Mouse (Mus musculus): Measurements from ENCODE around the gene Ip6k1. TPM values are rescaled to one million over a fixed set of nuclear protein-coding genes. Genes with fewer than 3 reads are reported as not detected.

The Ip6k1 gene
- polyA plus RNA-seq, 1 experiment = 78.9 TPM

GRCm38 (mm10) chr9:107962916-107963315 lies 39.4 kb upstream of the Ip6k1 start:
- 97% methylated on average over 9 of the region's 9 CpGs for WGBS
- no peak overlapping the region for H3K27ac ChIP-seq (ENCODE audit: insufficient read depth, low read depth, low read length)
- no peak for DNase-seq
- H3K4me1 ChIP-seq (ENCODE audit: control insufficient read depth, insufficient read depth, low read length) = no peaks in the 10 kb centered on the region
- TF ChIP-seq CTCF (conservative IDR thresholded peaks at IDR 0.05; ENCODE audit: insufficient read depth, insufficient read length, low read depth, low read length) (no peak), POLR2A (IDR thresholded peaks at IDR 0.05; ENCODE audit: low read depth, low read length) (no peak)
- no peak overlapping the region for H3K4me3 ChIP-seq (ENCODE audit: insufficient read depth, low read depth, low read length)
- no peaks in the 10 kb centered on the region for H3K36me3 ChIP-seq (ENCODE audit: control insufficient read depth, insufficient read depth, low read length)
- no peaks in the 10 kb centered on the region for H3K27me3 ChIP-seq (replicated peaks; ENCODE audit: control insufficient read depth, insufficient read depth, low read length)

DNA sequence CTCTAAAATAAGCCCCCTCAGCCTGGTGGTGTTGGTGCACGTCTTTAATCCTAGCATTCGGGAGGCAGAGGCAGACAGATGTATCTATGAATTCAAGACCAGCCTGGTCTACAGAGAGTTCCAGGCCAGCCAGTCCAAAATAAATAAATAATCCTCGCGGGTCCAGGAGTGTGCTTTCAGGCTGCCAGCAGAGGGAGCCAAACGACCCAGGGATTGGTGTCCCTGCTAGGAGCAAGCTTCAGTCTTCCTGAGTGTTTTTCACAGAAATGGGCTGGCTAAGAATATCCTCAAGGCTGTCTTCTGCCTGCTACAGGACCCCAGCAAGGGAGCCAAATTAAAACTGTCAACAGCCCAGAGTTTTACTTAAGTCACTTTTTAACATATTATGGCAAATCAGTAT lies 38.6 kb upstream of the Ip6k1 start:
- H3K27ac ChIP-seq (ENCODE audit: insufficient read depth, low read depth, low read length) = no peak overlapping the region
- DNase-seq = peak; percentile 89
- 21% methylated on average over 5 of the region's 5 CpGs for WGBS
- H3K27me3 ChIP-seq (replicated peaks; ENCODE audit: control insufficient read depth, insufficient read depth, low read length) = no peaks in the 10 kb centered on the region
- no peaks in the 10 kb centered on the region for H3K36me3 ChIP-seq (ENCODE audit: control insufficient read depth, insufficient read depth, low read length)
- no peak for TF ChIP-seq POLR2A (IDR thresholded peaks at IDR 0.05; ENCODE audit: low read depth, low read length)
- peak; percentile 96 for TF ChIP-seq CTCF (conservative IDR thresholded peaks at IDR 0.05; ENCODE audit: insufficient read depth, insufficient read length, low read depth, low read length)
- no peak overlapping the region for H3K4me3 ChIP-seq (ENCODE audit: insufficient read depth, low read depth, low read length)
- no peaks in the 10 kb centered on the region for H3K4me1 ChIP-seq (ENCODE audit: control insufficient read depth, insufficient read depth, low read length)

DNA sequence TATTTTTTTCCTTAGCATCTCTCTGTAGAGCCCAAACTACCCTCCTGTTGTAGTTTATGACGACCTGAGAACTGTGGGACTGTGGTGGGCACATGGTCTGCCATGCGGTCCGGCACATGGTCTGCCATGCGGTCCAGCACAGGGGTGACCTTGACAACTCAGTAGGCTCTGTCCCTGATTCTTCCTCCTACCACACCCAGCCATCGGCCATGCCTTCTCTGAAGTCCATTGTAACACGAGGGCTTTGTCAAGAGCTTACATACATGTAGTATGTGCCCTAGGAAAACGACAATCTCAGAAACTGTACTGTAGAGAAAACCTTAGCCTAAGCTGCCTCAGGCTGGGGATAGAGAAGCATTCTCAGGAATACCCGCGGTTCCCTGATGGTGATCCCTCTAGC lies 37.6 kb upstream of the Ip6k1 start:
- H3K4me3 ChIP-seq (ENCODE audit: insufficient read depth, low read depth, low read length) = no peak overlapping the region
- H3K4me1 ChIP-seq (ENCODE audit: control insufficient read depth, insufficient read depth, low read length) = no peaks in the 10 kb centered on the region
- H3K27ac ChIP-seq (ENCODE audit: insufficient read depth, low read depth, low read length) = no peak overlapping the region
- no peaks in the 10 kb centered on the region for H3K36me3 ChIP-seq (ENCODE audit: control insufficient read depth, insufficient read depth, low read length)
- TF ChIP-seq CTCF (conservative IDR thresholded peaks at IDR 0.05; ENCODE audit: insufficient read depth, insufficient read length, low read depth, low read length) (no peak), POLR2A (IDR thresholded peaks at IDR 0.05; ENCODE audit: low read depth, low read length) (no peak)
- 90% methylated on average over 9 of the region's 9 CpGs for WGBS
- DNase-seq = no peak
- H3K27me3 ChIP-seq (replicated peaks; ENCODE audit: control insufficient read depth, insufficient read depth, low read length) = no peaks in the 10 kb centered on the region

DNA sequence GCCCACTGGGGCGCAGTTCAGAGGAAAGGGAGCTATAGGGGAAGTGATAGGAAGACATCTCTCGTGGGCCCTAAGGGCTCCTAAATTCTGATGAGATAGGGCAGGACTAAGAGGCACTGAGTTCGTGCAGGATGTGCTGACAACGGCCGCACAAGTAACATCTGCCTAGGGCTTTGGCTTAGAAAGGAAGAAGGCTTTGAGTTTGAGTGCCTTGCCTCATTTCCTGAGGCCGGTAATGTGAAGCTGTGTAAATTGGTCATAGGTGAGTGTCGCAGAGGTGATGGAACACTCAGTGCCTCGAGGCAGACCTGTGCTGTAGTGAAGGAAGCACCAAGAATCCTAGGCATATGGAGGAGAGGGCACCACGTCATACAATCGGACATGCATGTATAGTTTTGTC lies 35.6 kb upstream of the Ip6k1 start:
- WGBS = 88% methylated on average over 10 of the region's 10 CpGs
- no peak for TF ChIP-seq CTCF (conservative IDR thresholded peaks at IDR 0.05; ENCODE audit: insufficient read depth, insufficient read length, low read depth, low read length)
- no peak for TF ChIP-seq POLR2A (IDR thresholded peaks at IDR 0.05; ENCODE audit: low read depth, low read length)
- no peak for DNase-seq
- Histone ChIP-seq H3K36me3 (ENCODE audit: control insufficient read depth, insufficient read depth, low read length) (no peaks in the 10 kb centered on the region), H3K27ac (ENCODE audit: insufficient read depth, low read depth, low read length) (no peak overlapping the region), H3K27me3 (replicated peaks; ENCODE audit: control insufficient read depth, insufficient read depth, low read length) (no peaks in the 10 kb centered on the region), H3K4me3 (ENCODE audit: insufficient read depth, low read depth, low read length) (no peak overlapping the region), H3K4me1 (ENCODE audit: control insufficient read depth, insufficient read depth, low read length) (no peaks in the 10 kb centered on the region)

GRCm38 (mm10) chr9:107967437-107967836 lies 34.9 kb upstream of the Ip6k1 start:
- 70% methylated on average over 6 of the region's 6 CpGs for WGBS
- TF ChIP-seq CTCF (conservative IDR thresholded peaks at IDR 0.05; ENCODE audit: insufficient read depth, insufficient read length, low read depth, low read length) = no peak
- no peaks in the 10 kb centered on the region for H3K36me3 ChIP-seq (ENCODE audit: control insufficient read depth, insufficient read depth, low read length)
- no peak overlapping the region for H3K4me3 ChIP-seq (ENCODE audit: insufficient read depth, low read depth, low read length)
- no peak overlapping the region for H3K27ac ChIP-seq (ENCODE audit: insufficient read depth, low read depth, low read length)
- no peaks in the 10 kb centered on the region for H3K4me1 ChIP-seq (ENCODE audit: control insufficient read depth, insufficient read depth, low read length)
- peak; percentile 19 for DNase-seq
- H3K27me3 ChIP-seq (replicated peaks; ENCODE audit: control insufficient read depth, insufficient read depth, low read length) = no peaks in the 10 kb centered on the region

DNA sequence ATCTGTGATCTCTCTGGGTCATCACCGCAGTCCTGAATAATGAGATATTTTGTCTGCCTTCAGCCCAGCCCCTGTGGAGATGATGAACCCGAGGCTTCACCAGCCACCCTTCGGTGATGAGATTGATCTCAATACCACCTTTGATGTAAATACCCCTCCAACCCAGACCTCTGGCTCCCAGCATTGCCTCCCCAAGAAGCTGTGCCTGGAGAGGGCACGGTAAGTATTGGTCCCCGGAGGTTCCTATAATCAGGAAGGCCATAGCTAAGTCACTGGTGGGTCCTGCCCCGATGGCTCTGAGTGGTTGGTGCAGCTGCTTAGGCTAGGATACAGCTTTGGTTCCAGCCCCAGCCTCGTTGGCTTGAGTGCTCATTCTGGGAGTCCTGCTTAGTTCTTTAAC lies 33.8 kb upstream of the Ip6k1 start:
- no peak overlapping the region for H3K27ac ChIP-seq (ENCODE audit: insufficient read depth, low read depth, low read length)
- H3K4me3 ChIP-seq (ENCODE audit: insufficient read depth, low read depth, low read length) = no peak overlapping the region
- no peaks in the 10 kb centered on the region for H3K27me3 ChIP-seq (replicated peaks; ENCODE audit: control insufficient read depth, insufficient read depth, low read length)
- no peak for DNase-seq
- no peaks in the 10 kb centered on the region for H3K4me1 ChIP-seq (ENCODE audit: control insufficient read depth, insufficient read depth, low read length)
- H3K36me3 ChIP-seq (ENCODE audit: control insufficient read depth, insufficient read depth, low read length) = no peaks in the 10 kb centered on the region
- no peak for TF ChIP-seq CTCF (conservative IDR thresholded peaks at IDR 0.05; ENCODE audit: insufficient read depth, insufficient read length, low read depth, low read length)
- TF ChIP-seq POLR2A (IDR thresholded peaks at IDR 0.05; ENCODE audit: low read depth, low read length) = no peak
- 94% methylated on average over 7 of the region's 7 CpGs for WGBS

GRCm38 (mm10) chr9:107970311-107970710 lies 32.0 kb upstream of the Ip6k1 start:
- Histone ChIP-seq H3K27me3 (replicated peaks; ENCODE audit: control insufficient read depth, insufficient read depth, low read length) (no peaks in the 10 kb centered on the region), H3K27ac (ENCODE audit: insufficient read depth, low read depth, low read length) (no peak overlapping the region), H3K36me3 (ENCODE audit: control insufficient read depth, insufficient read depth, low read length) (no peaks in the 10 kb centered on the region), H3K4me3 (ENCODE audit: insufficient read depth, low read depth, low read length) (no peak overlapping the region), H3K4me1 (ENCODE audit: control insufficient read depth, insufficient read depth, low read length) (no peaks in the 10 kb centered on the region)
- WGBS = 90% methylated on average over 5 of the region's 5 CpGs
- TF ChIP-seq CTCF (conservative IDR thresholded peaks at IDR 0.05; ENCODE audit: insufficient read depth, insufficient read length, low read depth, low read length) (no peak), POLR2A (IDR thresholded peaks at IDR 0.05; ENCODE audit: low read depth, low read length) (no peak)
- DNase-seq = no peak
